Mouse (Mus musculus) brain, embryonic 14.5 days (tissue): ENCODE measurements around the gene Pde1b. TPM values are rescaled to one million over a fixed set of nuclear protein-coding genes. Genes with fewer than 3 reads are reported as not detected.

Experiments used
- DNase-seq: peaks from one replicate; pipeline ENCODE4 v3.0.0-alpha.2; 2011; ENCODE audit warnings: low read depth
- CTCF ChIP-seq: fragments of 200-500 bp; IDR thresholded peaks from 2 replicates; pipeline ENCODE4 v1.5.1; 2012; ENCODE audit warnings: inconsistent platforms, mild to moderate bottlenecking, moderate library complexity, borderline replicate concordance; ENCODE audit not compliant: insufficient read depth, insufficient read length; ENCODE audit errors: extremely low read depth
- POLR2A ChIP-seq: fragments of 200-500 bp; IDR thresholded peaks from 2 replicates; pipeline ENCODE4 v1.6.1; 2012; ENCODE audit warnings: mild to moderate bottlenecking, inconsistent platforms, borderline replicate concordance; ENCODE audit not compliant: poor library complexity, insufficient read depth, insufficient read length, severe bottlenecking; ENCODE audit errors: extremely low read depth
- polyA plus RNA-seq: library from polyadenylated mRNA; depleted of rRNA; stranded (reverse); fragments of >200 nt; gene quantifications from 2 replicates; pipeline ENCODE4 v1.2.3, GENCODE M21; 2012

Gene Pde1b
- polyA plus RNA-seq, 1 experiment, result 94.5 TPM

DNA sequence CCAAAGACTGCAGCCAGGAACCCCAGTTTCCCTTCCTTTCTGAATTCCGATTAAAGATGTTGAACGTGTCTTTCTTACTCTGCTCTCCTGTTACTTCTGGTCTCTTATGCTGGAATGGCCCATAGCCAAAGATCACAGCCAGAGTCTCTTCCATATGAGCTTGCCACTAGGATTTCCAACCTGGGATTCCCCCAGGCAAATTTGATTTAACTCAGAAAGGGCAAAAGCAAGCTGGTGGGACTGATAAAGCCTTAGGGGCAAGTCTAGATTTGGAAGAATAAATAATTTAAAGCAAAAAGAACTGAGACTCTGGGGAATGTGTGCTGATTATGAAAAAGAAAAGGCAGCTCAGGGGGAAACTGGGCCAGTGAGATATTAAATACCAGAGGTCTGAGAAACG, 17.7 kb upstream of the Pde1b start:
- TF ChIP-seq CTCF (no peak), POLR2A (no peak)
- DNase-seq, result peak; percentile 58

DNA sequence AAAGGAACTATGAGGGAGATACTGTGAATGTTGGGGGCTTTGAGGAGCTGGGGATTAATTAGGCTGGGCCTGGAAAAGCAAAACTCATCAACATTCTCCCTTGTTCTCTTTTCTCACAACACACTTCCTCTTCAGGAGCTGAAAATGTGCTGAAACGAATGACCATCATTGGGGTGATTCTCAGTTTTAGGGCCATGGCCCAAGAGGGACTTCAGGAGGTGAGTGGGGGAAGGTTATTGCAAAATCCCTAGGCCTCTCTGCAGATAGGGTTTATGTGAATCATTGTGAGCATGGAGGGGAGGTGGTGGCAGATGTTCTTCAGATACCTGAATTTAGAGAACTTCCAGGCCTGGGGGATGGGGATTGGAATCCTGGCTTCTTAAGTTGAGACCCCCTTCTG, 16.2 kb upstream of the Pde1b start:
- DNase-seq, result no peak

DNA sequence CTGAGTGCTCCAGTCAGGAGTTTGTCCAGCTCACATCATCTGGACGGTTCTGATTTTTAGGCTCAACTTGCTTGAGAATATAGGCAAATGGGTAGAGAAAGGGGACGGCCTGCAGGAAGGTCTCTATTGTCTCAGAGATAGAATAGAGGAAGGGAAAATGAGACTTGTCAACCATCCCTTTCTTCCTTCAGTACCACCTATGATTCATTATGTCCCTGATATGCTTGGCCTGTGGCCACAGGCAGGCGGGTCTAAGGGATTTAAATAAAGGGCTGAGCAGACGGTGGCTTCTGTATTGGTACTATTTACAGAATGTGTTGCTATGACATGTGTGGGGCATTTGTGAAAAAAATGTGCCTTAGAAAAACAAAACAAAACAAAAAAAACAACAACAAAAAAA, 14.5 kb upstream of the Pde1b start:
- TF ChIP-seq POLR2A (no peak), CTCF (no peak)

More for the DNA sequence above, 16.2 kb upstream of the Pde1b start:
- no peak for TF ChIP-seq CTCF

DNA sequence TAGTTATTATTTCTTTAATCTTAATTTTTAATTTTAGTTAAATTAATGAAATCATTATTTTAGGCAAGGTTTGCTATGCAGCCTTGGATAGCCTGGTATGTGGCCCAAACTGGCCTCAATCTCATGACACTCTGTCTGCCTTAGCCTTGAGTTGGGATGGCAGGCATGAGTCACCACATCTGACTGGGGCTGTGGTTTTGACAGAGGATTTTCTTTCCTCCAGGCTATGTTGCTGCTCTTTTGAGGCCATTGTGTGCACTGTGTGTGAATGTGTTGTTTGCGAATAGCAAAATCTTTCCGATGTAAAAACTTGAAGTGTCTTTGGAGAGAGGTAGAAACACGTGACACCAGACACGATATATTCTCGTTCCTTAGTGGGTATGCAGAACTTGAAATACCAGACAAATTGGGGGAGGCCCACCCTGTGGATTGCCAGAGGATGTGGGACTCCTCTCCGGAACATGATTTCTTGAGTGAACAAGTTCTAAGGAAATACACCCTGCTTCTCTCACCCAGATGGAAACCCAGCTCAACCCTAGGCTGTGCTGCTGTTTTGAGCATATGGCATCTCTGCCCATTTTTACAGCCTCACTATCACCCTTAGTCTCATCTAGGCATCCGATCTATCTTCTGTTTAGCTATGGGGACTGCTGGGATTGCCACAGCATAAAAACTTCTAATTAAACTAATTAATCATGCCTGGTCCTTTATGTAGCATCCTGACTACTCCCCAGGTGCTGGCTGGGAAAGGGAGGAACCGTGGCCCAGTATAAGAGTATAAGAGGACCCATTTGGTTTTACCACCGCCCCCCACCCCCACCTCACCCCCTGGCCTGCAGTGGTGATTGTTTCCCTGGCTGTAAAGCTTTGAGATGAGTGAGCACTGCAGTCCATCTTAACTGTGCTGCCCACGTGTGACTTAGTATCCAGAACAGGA, 6.4 kb upstream of the Pde1b start:
- TF ChIP-seq CTCF (no peak), POLR2A (no peak)
- no peak for DNase-seq

More for the DNA sequence above, 14.5 kb upstream of the Pde1b start:
- DNase-seq, result no peak

DNA sequence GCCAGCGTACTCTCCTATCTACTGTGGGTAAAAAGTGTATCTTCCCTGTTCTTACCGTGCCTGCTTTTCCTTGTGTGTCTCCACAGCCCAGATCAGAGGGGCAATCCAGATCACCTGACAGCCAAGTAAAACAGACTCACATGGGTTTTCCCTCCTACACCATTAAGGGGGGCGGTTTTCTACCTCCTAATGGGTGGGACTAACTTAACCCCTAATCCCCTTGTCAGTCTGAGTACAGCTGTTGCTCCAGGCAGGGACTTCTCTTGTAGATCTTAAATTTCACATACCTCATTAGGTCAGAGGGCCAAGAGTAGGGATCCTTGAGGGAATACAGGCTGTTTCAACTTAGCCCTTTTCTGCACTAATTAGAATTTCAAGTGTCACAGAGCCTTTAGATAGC, 4.7 kb upstream of the Pde1b start:
- TF ChIP-seq CTCF, result no peak
- TF ChIP-seq POLR2A, result no peak
- DNase-seq, result no peak

DNA sequence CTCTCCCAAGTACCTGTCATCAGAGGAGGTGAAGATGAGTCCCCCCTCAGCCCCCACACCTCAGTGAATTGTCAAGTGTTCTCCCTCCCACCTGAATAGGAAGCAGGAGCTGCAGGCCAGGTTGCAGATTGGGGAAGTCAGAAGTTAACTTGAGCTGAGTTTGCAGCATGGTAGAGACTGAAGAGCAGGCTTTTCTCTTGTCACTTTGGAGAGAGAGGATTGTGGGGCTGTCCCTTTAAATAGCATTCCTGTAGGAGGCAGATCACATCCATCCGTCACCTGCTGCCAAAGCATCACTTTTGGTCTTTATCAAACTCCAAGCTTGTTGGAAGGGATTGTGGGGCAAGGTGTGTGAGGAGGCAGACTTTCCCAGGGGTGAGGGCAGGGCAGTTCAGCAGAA, 2.1 kb upstream of the Pde1b start:
- no peak for DNase-seq
- TF ChIP-seq CTCF (no peak), POLR2A (no peak)

DNA sequence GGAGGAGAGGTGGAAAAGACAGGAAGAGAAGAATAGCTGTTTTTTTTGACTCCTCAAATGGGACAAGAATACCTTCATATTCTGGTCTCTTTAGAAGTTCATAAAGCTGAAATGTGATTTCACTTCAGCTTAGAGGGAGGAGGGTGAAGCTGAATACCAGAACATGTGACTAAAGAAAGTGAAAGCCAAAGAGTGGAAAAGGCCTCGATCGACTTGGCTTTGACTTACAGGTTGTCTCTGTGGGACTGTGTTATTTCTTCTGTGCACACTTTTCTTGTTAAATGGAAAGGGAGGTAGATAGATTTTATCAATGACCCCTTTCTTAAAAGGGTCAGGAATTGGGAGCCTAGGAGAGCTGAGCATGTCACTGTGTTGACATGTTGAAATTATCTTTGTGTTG, 1.6 kb upstream of the Pde1b start:
- TF ChIP-seq POLR2A (no peak), CTCF (no peak)
- DNase-seq, result no peak

DNA sequence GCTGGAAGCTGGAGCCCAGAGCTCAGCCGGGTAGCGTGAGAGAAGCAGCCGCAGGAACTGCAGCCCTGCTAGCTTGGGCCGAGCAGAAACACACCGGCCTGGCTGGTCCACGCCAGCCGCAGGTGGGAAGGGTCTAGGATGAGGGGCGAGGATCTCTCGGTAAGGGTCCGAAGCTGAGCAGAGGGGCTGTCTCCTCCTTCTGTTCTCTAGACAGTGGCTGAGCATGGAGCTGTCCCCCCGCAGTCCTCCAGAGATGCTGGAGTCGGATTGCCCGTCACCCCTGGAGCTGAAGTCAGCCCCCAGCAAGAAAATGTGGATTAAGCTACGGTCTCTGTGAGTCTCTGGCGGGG, 392 bp downstream of the Pde1b start:
- TF ChIP-seq POLR2A, result no peak
- TF ChIP-seq CTCF, result no peak
- DNase-seq, result no peak

DNA sequence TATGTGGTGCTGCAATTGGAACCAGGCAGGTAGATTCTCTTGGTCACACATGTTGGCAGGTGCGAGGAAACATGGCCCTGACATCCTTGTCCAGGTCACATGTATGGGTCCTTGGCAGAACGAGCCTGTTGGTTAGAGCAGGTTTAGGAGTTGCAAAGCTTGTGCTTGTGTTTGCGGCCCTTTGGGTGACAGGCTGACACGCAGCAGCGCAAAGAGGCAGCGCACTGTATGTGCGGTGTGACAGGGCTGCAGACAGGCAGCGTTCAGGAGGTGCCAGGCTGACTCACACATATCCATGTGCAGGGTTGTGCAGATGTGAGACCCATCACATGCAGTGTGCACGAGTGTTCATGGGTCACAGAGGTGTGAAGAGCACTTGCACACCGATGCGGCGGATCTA, 826 bp downstream of the Pde1b start:
- DNase-seq, result peak; percentile 71

DNA sequence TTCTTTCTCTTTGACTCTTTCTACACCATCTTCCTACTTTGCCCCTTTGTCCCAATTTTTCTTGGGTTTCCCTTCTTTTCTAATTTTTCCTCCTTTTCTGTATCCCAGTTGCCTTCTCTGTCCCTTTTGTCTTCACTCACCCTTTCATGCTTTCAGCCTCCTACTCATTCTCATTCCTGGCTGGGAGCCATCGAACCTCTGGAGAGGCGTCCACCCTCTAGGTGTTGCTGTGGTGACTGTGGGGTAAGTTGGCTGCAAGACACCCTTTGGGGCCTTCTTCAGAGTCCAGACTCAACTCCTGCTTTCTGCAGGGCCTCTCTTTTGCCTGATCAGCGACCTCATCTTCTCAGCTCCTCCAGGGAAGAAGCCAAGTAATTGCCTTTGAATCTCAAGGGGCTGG, 6.5 kb downstream of the Pde1b start:
- TF ChIP-seq CTCF (no peak), POLR2A (no peak)
- DNase-seq, result peak; percentile 58

More for the DNA sequence above, 826 bp downstream of the Pde1b start:
- TF ChIP-seq POLR2A (no peak), CTCF (no peak)

DNA sequence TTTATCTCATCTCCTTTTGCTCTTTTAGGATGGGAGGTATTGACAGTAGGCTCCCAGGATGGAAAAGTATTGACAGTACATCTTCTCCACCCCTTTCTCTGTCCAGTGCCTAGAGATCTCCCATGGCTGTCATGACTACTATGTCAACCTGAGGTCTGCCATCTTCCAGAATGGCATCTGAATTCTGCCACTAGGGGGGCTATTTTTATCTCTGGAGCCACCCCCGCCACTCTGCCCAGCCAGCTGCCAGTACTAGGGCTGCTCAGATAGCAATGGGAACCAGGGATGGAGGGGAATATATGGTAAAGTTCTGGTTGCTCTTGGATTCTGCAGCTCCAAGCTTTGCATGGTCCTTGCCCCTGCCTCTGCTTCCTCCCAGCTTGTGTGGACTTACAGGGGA, 8.8 kb downstream of the Pde1b start:
- TF ChIP-seq CTCF, result no peak
- TF ChIP-seq POLR2A, result no peak
- DNase-seq, result no peak

DNA sequence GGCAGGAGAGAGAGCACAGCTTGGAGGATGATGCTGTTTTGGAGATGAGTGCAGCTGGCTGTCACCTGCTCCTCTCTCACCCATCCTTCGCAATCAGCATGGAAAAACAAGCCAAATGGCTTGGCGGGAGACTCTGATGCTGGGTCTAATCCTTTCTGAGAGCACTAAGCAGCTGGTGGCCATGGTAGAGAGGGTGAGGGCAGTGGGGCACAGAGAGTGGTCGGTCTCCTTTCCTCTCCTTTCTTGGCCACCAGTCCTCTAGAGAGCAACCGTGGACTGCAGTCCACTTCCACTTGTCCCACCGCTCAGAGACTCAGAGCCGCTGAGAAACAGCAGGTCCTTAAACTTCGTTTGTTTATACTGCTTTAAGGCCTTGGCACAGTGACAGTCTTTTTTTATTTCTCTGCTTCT, 10.8 kb downstream of the Pde1b start:
- DNase-seq, result peak; percentile 77
- TF ChIP-seq POLR2A (no peak), CTCF (no peak)
